Mouse (Mus musculus): ENCODE measurements at regions not wholly inside any gene's neighbourhood (a gene's known extent, or its start where the extent isn't known, plus 50 kb on each side); places are given as distances from the start of the nearest gene placed in this dataset.

GRCm38 (mm10) chr17:45242076-45242475 is 191.5 kb downstream of the Cdc5l start:
- no peak for TF ChIP-seq CTCF (conservative IDR thresholded peaks at IDR 0.05; ENCODE audit: low read length)
- TF ChIP-seq NANOG (IDR thresholded peaks at IDR 0.05; ENCODE audit: borderline replicate concordance, low read length): no peak
- no peak for TF ChIP-seq POU5F1 (IDR thresholded peaks at IDR 0.05; ENCODE audit: borderline replicate concordance, low read length)
- no peaks in the 10 kb centered on the region for H3K4me1 ChIP-seq (replicated peaks; ENCODE audit: low read depth, low read length)

DNA sequence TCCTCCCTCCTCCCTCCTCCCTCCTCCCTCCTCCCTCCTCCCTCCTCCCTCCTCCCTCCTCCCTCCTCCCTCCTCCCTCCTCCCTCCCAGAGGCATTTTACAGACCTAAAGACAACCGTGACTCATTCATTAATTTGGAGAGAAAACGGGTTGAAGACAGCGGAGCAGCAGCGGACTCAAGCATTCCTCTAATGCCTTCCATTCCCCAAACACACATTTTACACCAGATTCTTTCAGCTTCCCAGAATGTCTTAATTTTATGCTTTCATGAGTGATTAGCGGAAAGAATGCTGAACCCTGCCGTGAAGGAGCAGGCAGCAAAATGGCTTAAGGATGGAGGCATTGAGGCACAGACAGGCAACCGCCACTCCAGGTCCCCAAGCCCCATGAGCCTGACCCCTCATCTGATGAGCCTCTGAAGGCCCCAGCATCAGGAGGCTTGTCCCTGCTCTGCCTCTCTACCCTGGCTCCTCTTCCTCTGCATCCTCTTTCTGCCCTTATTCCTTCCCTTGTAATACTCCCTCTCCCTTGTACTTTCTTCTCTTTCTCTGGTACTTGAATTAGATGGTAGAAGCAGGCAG is 192.5 kb downstream of the Cdc5l start:
- no peak for TF ChIP-seq NANOG (IDR thresholded peaks at IDR 0.05; ENCODE audit: borderline replicate concordance, low read length)
- no peak for TF ChIP-seq POU5F1 (IDR thresholded peaks at IDR 0.05; ENCODE audit: borderline replicate concordance, low read length)
- no peak for TF ChIP-seq CTCF (conservative IDR thresholded peaks at IDR 0.05; ENCODE audit: low read length)
- no peaks in the 10 kb centered on the region for H3K4me1 ChIP-seq (replicated peaks; ENCODE audit: low read depth, low read length)

More at GRCm38 (mm10) chr17:45242076-45242475, 191.5 kb downstream of the Cdc5l start:
- Histone ChIP-seq H3K4me3 (replicated peaks; ENCODE audit: low read length) (no peak overlapping the region), H3K36me3 (ENCODE audit: insufficient read depth, low read length) (no peaks in the 10 kb centered on the region), H3K27me3 (ENCODE audit: insufficient read depth, low read length) (no peaks in the 10 kb centered on the region), H3K9me3 (ENCODE audit: low read length) (peaks cover 2% of the 10 kb centered on the region; the same call in 1 of the 2 replicates)

DNA sequence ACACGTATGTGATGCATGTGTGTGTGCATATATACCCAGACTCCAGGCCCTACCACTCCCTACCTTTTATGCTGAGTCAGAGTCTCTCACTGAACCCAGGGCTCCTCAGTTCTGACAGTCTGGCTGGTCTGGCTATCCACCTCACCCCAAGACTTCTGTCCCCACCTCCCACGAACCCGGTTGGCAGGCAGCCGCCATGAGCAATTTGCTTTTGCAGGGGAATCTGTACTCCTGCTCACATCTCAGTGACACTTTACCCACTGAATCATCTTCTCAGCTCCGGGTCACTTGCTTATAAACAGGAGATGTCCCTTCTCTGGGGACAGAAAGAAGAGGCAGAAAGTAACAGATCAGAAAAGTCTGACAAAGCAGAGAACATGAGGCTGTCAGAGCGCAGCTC is 193.0 kb downstream of the Cdc5l start:
- Histone ChIP-seq H3K27me3 (ENCODE audit: insufficient read depth, low read length) (no peaks in the 10 kb centered on the region), H3K36me3 (ENCODE audit: insufficient read depth, low read length) (no peaks in the 10 kb centered on the region), H3K4me3 (replicated peaks; ENCODE audit: low read length) (no peak overlapping the region), H3K4me1 (replicated peaks; ENCODE audit: low read depth, low read length) (no peaks in the 10 kb centered on the region), H3K9me3 (ENCODE audit: low read length) (peaks cover 5% of the 10 kb centered on the region; the same call in 1 of the 2 replicates)
- TF ChIP-seq POU5F1 (IDR thresholded peaks at IDR 0.05; ENCODE audit: borderline replicate concordance, low read length): no peak
- no peak for TF ChIP-seq NANOG (IDR thresholded peaks at IDR 0.05; ENCODE audit: borderline replicate concordance, low read length)
- no peak for TF ChIP-seq CTCF (conservative IDR thresholded peaks at IDR 0.05; ENCODE audit: low read length)

More for the DNA sequence above, 192.5 kb downstream of the Cdc5l start:
- H3K27me3 ChIP-seq (ENCODE audit: insufficient read depth, low read length): no peaks in the 10 kb centered on the region
- H3K36me3 ChIP-seq (ENCODE audit: insufficient read depth, low read length): no peaks in the 10 kb centered on the region
- peaks cover 5% of the 10 kb centered on the region; the same call in 1 of the 2 replicates for H3K9me3 ChIP-seq (ENCODE audit: low read length)
- no peak overlapping the region for H3K4me3 ChIP-seq (replicated peaks; ENCODE audit: low read length)

GRCm38 (mm10) chr17:45237246-45237645 is 196.3 kb downstream of the Cdc5l start:
- TF ChIP-seq CTCF (conservative IDR thresholded peaks at IDR 0.05; ENCODE audit: low read length) (peak; percentile 67), NANOG (IDR thresholded peaks at IDR 0.05; ENCODE audit: borderline replicate concordance, low read length) (no peak), POU5F1 (IDR thresholded peaks at IDR 0.05; ENCODE audit: borderline replicate concordance, low read length) (no peak)

DNA sequence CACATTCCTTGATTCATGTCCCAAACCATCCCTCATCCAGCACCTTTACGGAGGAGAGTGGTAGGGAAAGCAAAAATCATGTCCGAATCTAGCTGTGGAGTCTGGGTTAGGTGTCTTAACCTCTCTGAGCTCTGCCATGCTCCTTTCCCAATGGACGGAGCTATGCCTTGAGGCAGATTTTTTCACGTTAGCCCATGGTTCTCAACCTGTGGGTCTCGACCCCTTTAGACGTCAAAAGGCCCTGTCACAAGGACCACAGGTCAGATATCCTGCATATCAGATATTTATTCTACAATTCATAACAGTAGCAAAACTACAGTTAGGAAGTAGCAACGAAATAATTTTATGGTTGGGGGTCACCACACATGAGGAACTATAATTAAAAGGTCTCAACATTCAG is 198.1 kb downstream of the Cdc5l start:
- peaks cover 5% of the 10 kb centered on the region; the same call in 1 of the 2 replicates for H3K9me3 ChIP-seq (ENCODE audit: low read length)
- H3K4me1 ChIP-seq (replicated peaks; ENCODE audit: low read depth, low read length): no peaks in the 10 kb centered on the region
- TF ChIP-seq NANOG (IDR thresholded peaks at IDR 0.05; ENCODE audit: borderline replicate concordance, low read length) (no peak), CTCF (conservative IDR thresholded peaks at IDR 0.05; ENCODE audit: low read length) (no peak), POU5F1 (IDR thresholded peaks at IDR 0.05; ENCODE audit: borderline replicate concordance, low read length) (no peak)
- peaks cover 10% of the 10 kb centered on the region for H3K27me3 ChIP-seq (ENCODE audit: insufficient read depth, low read length)
- H3K4me3 ChIP-seq (replicated peaks; ENCODE audit: low read length): no peak overlapping the region
- no peaks in the 10 kb centered on the region for H3K36me3 ChIP-seq (ENCODE audit: insufficient read depth, low read length)

More at GRCm38 (mm10) chr17:45237246-45237645, 196.3 kb downstream of the Cdc5l start:
- Histone ChIP-seq H3K9me3 (ENCODE audit: low read length) (peaks cover 5% of the 10 kb centered on the region; the same call in 1 of the 2 replicates), H3K4me3 (replicated peaks; ENCODE audit: low read length) (no peak overlapping the region), H3K4me1 (replicated peaks; ENCODE audit: low read depth, low read length) (no peaks in the 10 kb centered on the region), H3K36me3 (ENCODE audit: insufficient read depth, low read length) (no peaks in the 10 kb centered on the region), H3K27me3 (ENCODE audit: insufficient read depth, low read length) (peaks cover 5% of the 10 kb centered on the region; the same call in 1 of the 2 replicates)

DNA sequence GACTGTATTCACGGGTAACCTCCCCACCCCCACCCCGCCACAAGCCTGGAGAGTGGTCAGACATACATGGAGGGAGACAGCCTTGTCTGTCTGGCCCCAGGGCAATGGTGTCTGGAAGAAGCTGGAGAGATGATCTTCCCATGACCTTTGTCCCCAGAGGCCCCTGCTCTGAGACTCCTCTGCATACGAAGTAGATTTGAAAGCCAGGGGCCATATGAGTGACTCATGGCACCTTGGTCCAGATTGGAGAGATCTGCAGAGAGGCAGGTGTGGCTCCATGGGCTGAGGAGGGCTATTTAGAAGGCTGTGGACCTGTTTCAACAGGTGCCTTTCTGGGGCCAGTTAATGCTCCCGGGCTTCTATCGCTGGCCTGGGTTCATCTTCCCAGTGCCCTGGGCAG is 200.7 kb downstream of the Cdc5l start:
- Histone ChIP-seq H3K27me3 (ENCODE audit: insufficient read depth, low read length) (peaks cover 10% of the 10 kb centered on the region), H3K36me3 (ENCODE audit: insufficient read depth, low read length) (no peaks in the 10 kb centered on the region), H3K4me1 (replicated peaks; ENCODE audit: low read depth, low read length) (no peaks in the 10 kb centered on the region), H3K4me3 (replicated peaks; ENCODE audit: low read length) (no peak overlapping the region), H3K9me3 (ENCODE audit: low read length) (peaks cover 5% of the 10 kb centered on the region; the same call in 1 of the 2 replicates)
- TF ChIP-seq POU5F1 (IDR thresholded peaks at IDR 0.05; ENCODE audit: borderline replicate concordance, low read length): no peak
- TF ChIP-seq NANOG (IDR thresholded peaks at IDR 0.05; ENCODE audit: borderline replicate concordance, low read length): no peak
- TF ChIP-seq CTCF (conservative IDR thresholded peaks at IDR 0.05; ENCODE audit: low read length): no peak

DNA sequence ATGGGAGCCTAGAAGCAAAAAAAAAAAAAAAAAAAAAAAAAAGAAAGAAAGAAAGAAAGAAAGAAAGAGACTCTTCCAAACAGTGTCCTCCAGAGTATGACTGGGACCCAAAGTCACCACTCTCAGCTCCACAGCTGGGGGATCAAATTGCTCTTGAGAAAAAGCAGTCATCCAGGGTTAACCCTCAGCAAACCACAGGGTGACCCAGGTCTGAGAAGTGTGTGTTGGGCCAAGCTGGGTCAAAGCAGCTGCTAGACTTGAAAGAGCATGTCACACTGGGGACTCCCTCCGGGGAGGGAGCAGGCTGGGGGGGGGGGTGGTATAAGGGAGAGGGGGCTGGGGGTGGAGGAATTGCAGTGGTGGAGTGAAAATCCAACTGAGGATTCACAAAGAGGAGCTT is 206.3 kb downstream of the Cdc5l start:
- Histone ChIP-seq H3K36me3 (ENCODE audit: insufficient read depth, low read length) (no peaks in the 10 kb centered on the region), H3K27me3 (ENCODE audit: insufficient read depth, low read length) (peaks cover 4% of the 10 kb centered on the region; the same call in 1 of the 2 replicates), H3K4me3 (replicated peaks; ENCODE audit: low read length) (no peak overlapping the region), H3K9me3 (ENCODE audit: low read length) (no peaks in the 10 kb centered on the region), H3K4me1 (replicated peaks; ENCODE audit: low read depth, low read length) (no peaks in the 10 kb centered on the region)
- no peak for TF ChIP-seq CTCF (conservative IDR thresholded peaks at IDR 0.05; ENCODE audit: low read length)
- TF ChIP-seq POU5F1 (IDR thresholded peaks at IDR 0.05; ENCODE audit: borderline replicate concordance, low read length): no peak
- no peak for TF ChIP-seq NANOG (IDR thresholded peaks at IDR 0.05; ENCODE audit: borderline replicate concordance, low read length)

- Histone ChIP-seq H3K27me3 (ENCODE audit: insufficient read depth, low read length) (peaks cover 4% of the 10 kb centered on the region; the same call in 1 of the 2 replicates), H3K4me3 (replicated peaks; ENCODE audit: low read length) (no peak overlapping the region), H3K9me3 (ENCODE audit: low read length) (no peaks in the 10 kb centered on the region), H3K36me3 (ENCODE audit: insufficient read depth, low read length) (no peaks in the 10 kb centered on the region), H3K4me1 (replicated peaks; ENCODE audit: low read depth, low read length) (no peaks in the 10 kb centered on the region)
- TF ChIP-seq NANOG (IDR thresholded peaks at IDR 0.05; ENCODE audit: borderline replicate concordance, low read length): no peak
- no peak for TF ChIP-seq CTCF (conservative IDR thresholded peaks at IDR 0.05; ENCODE audit: low read length)
- TF ChIP-seq POU5F1 (IDR thresholded peaks at IDR 0.05; ENCODE audit: borderline replicate concordance, low read length): no peak
Measured at GRCm38 (mm10) chr17:45226486-45226885, 207.1 kb downstream of the Cdc5l start.
